Mouse (Mus musculus): ENCODE data around the gene Parg. TPM values are rescaled to one million over a fixed set of nuclear protein-coding genes. Genes with fewer than 3 reads are reported as not detected.
"Not testable (repeated sequence)": the region's sequence is repeated elsewhere in the genome, so short reads cannot be mapped to it uniquely, and the experiment has no call there.

Parg gene
- polyA plus RNA-seq, 1 experiment, result 20.8 TPM

DNA sequence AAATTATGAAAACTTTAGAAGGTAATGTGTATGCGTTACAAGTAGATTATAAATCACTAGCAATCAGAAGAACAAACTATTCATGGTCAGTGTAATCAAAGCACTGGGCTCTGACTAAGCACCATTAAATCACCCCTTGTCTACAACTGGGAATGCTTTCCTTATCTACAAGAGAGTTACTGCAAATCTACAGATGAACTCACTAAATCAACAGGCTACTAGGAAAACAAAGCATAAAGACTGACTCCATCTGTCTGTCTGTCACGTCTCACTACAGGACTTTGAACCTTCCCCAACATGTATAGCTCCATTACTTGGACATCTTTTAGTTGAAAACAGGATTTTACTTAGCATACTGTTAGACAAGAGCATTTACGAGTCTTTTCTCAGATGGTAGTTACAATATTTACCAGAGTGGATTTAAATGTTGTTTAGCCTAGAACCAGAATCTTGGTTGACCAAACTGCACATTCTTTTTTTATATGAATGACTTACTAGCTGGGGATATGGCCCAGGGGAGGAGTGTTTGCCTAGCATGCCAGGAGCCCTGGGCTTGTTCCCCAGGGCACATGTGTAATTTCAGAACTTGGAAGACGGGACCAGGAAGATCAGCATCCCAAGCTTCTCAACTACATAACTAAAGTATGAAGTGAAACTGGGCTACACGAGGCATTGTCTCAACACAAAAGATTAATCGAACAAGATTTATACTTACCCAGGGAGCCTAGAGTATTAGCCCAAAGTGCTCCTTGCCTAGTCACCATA is 10.9 kb upstream of the Parg start:
- TF ChIP-seq POLR2A (IDR thresholded peaks at IDR 0.05; ENCODE audit: borderline replicate concordance, control insufficient read depth, low read depth, low read length) (no peak), CTCF (IDR thresholded peaks at IDR 0.05; ENCODE audit: control insufficient read depth, insufficient read depth, low read length) (no peak)
- Histone ChIP-seq H3K27ac (ENCODE audit: control insufficient read depth, insufficient read depth, low read depth, low read length, poor library complexity) (no peak overlapping the region), H3K4me3 (replicated peaks; ENCODE audit: control insufficient read depth, low read depth, low read length) (no peak overlapping the region), H3K4me1 (ENCODE audit: control insufficient read depth, insufficient read depth, low read length) (no peaks in the 10 kb centered on the region; the same call in 1 of the 2 replicates)
- WGBS, result 88% methylated on average over 6 of the region's 6 CpGs

DNA sequence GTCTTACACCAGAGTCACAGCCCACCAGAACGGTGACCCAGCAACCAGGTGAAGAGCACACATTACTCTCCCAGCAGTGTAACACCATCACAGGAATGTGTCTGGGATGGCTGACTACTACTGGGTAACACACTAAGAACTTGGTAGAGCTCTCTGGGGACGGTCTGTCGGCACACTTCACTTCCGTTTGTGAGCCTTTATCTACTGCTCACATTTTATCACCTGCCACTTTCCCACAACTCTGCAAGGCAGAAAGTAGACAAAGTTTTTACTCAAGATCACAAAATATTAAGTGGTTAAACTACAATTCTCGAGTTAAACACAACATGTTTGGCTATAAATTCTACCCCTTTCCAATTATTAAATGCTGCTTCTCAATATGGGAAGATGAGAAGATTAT is 9.8 kb upstream of the Parg start:
- 75% methylated on average over 5 of the region's 5 CpGs for WGBS
- TF ChIP-seq POLR2A (IDR thresholded peaks at IDR 0.05; ENCODE audit: borderline replicate concordance, control insufficient read depth, low read depth, low read length) (no peak), CTCF (IDR thresholded peaks at IDR 0.05; ENCODE audit: control insufficient read depth, insufficient read depth, low read length) (no peak)
- H3K27ac ChIP-seq (ENCODE audit: control insufficient read depth, insufficient read depth, low read depth, low read length, poor library complexity), result no peak overlapping the region
- no peak overlapping the region for H3K4me3 ChIP-seq (replicated peaks; ENCODE audit: control insufficient read depth, low read depth, low read length)
- H3K4me1 ChIP-seq (ENCODE audit: control insufficient read depth, insufficient read depth, low read length), result no peaks in the 10 kb centered on the region; the same call in 1 of the 2 replicates

GRCm38 (mm10) chr14:32192437-32192836 is 9.3 kb upstream of the Parg start:
- TF ChIP-seq POLR2A (IDR thresholded peaks at IDR 0.05; ENCODE audit: borderline replicate concordance, control insufficient read depth, low read depth, low read length) (no peak), CTCF (IDR thresholded peaks at IDR 0.05; ENCODE audit: control insufficient read depth, insufficient read depth, low read length) (peak; percentile 88)
- 32% methylated on average over 3 of the region's 3 CpGs for WGBS
- Histone ChIP-seq H3K27ac (ENCODE audit: control insufficient read depth, insufficient read depth, low read depth, low read length, poor library complexity) (no peak overlapping the region), H3K4me3 (replicated peaks; ENCODE audit: control insufficient read depth, low read depth, low read length) (no peak overlapping the region), H3K4me1 (ENCODE audit: control insufficient read depth, insufficient read depth, low read length) (no peaks in the 10 kb centered on the region; the same call in 1 of the 2 replicates)

- 61% methylated on average over 5 of the region's 5 CpGs for WGBS
- not testable (repeated sequence) for H3K27ac ChIP-seq (ENCODE audit: control insufficient read depth, insufficient read depth, low read depth, low read length, poor library complexity); H3K4me1 ChIP-seq (ENCODE audit: control insufficient read depth, insufficient read depth, low read length); H3K4me3 ChIP-seq (replicated peaks; ENCODE audit: control insufficient read depth, low read depth, low read length)
These were observed 8.2 kb upstream of the Parg start for GRCm38 (mm10) chr14:32193557-32193956.

DNA sequence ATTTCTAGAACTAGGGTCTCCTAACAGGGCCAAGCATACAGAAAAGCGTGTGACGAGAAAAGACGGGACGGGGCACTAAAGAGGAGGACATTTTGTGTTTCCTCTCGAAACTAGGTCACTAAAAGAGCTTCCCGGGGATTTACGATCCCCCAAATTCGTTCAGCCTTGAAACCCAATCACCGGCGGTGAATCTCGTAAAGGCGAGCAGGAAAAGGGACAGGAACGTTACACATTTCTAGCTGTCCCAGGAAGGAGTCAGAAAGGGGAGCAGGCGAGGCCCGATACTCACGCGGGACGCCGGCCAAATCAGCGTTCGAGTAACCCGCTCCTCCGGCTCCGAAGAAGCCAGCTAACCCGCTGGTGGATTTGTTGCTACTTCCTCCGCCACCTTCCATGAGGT is 395 bp upstream of the Parg start:
- WGBS, result under 1% methylated on average over 26 of the region's 26 CpGs
- peak overlapping the region; percentile 81 for H3K4me3 ChIP-seq (replicated peaks; ENCODE audit: control insufficient read depth, low read depth, low read length)
- TF ChIP-seq CTCF (IDR thresholded peaks at IDR 0.05; ENCODE audit: control insufficient read depth, insufficient read depth, low read length) (no peak), POLR2A (IDR thresholded peaks at IDR 0.05; ENCODE audit: borderline replicate concordance, control insufficient read depth, low read depth, low read length) (no peak)

GRCm38 (mm10) chr14:32226601-32227000 is 24.9 kb downstream of the Parg start:
- Histone ChIP-seq H3K4me1 (ENCODE audit: control insufficient read depth, insufficient read depth, low read length) (no peaks in the 10 kb centered on the region), H3K4me3 (replicated peaks; ENCODE audit: control insufficient read depth, low read depth, low read length) (no peak overlapping the region), H3K27ac (ENCODE audit: control insufficient read depth, insufficient read depth, low read depth, low read length, poor library complexity) (no peak overlapping the region)
- TF ChIP-seq CTCF (IDR thresholded peaks at IDR 0.05; ENCODE audit: control insufficient read depth, insufficient read depth, low read length) (no peak), POLR2A (IDR thresholded peaks at IDR 0.05; ENCODE audit: borderline replicate concordance, control insufficient read depth, low read depth, low read length) (no peak)

More for the DNA sequence above, 395 bp upstream of the Parg start:
- H3K4me1 ChIP-seq (ENCODE audit: control insufficient read depth, insufficient read depth, low read length), result peaks cover 1% of the 10 kb centered on the region; the same call in 1 of the 2 replicates
- H3K27ac ChIP-seq (ENCODE audit: control insufficient read depth, insufficient read depth, low read depth, low read length, poor library complexity), result peak overlapping the region; percentile 39

DNA sequence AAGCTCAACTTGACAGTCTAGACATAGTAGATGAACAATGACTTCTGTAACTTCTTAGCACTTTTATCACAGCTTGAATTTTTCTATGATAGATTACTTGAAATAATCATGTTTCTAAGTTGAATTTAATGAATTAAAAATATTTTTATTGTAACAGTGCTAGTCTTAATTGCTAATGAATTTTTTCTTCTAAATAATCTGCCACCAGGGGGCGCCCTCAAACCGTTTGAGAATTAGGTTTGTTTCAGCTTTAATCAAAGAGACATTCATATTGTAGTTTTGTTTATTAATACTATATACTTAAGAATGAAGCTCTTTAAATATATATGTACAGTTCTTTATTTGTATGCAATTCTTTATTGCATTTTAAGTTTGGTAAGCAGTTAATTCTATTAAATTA is 27.2 kb downstream of the Parg start:
- no peaks in the 10 kb centered on the region for H3K4me1 ChIP-seq (ENCODE audit: control insufficient read depth, insufficient read depth, low read length)
- no peak overlapping the region for H3K4me3 ChIP-seq (replicated peaks; ENCODE audit: control insufficient read depth, low read depth, low read length)
- TF ChIP-seq CTCF (IDR thresholded peaks at IDR 0.05; ENCODE audit: control insufficient read depth, insufficient read depth, low read length) (no peak), POLR2A (IDR thresholded peaks at IDR 0.05; ENCODE audit: borderline replicate concordance, control insufficient read depth, low read depth, low read length) (no peak)
- WGBS, result under 1% methylated on average over 2 of the region's 2 CpGs
- H3K27ac ChIP-seq (ENCODE audit: control insufficient read depth, insufficient read depth, low read depth, low read length, poor library complexity), result no peak overlapping the region

- TF ChIP-seq CTCF (IDR thresholded peaks at IDR 0.05; ENCODE audit: control insufficient read depth, insufficient read depth, low read length) (no peak), POLR2A (IDR thresholded peaks at IDR 0.05; ENCODE audit: borderline replicate concordance, control insufficient read depth, low read depth, low read length) (no peak)
- 84% methylated on average over 4 of the region's 4 CpGs for WGBS
- Histone ChIP-seq H3K27ac (ENCODE audit: control insufficient read depth, insufficient read depth, low read depth, low read length, poor library complexity) (no peak overlapping the region), H3K4me1 (ENCODE audit: control insufficient read depth, insufficient read depth, low read length) (no peaks in the 10 kb centered on the region), H3K4me3 (replicated peaks; ENCODE audit: control insufficient read depth, low read depth, low read length) (no peak overlapping the region)
These were observed 40.7 kb downstream of the Parg start for GRCm38 (mm10) chr14:32242401-32242800.

- H3K4me1 ChIP-seq (ENCODE audit: control insufficient read depth, insufficient read depth, low read length), result no peaks in the 10 kb centered on the region
- 77% methylated on average over 2 of the region's 2 CpGs for WGBS
- no peak overlapping the region for H3K4me3 ChIP-seq (replicated peaks; ENCODE audit: control insufficient read depth, low read depth, low read length)
- H3K27ac ChIP-seq (ENCODE audit: control insufficient read depth, insufficient read depth, low read depth, low read length, poor library complexity), result no peak overlapping the region
- no peak for TF ChIP-seq CTCF (IDR thresholded peaks at IDR 0.05; ENCODE audit: control insufficient read depth, insufficient read depth, low read length)
- no peak for TF ChIP-seq POLR2A (IDR thresholded peaks at IDR 0.05; ENCODE audit: borderline replicate concordance, control insufficient read depth, low read depth, low read length)
These were observed 44.3 kb downstream of the Parg start for GRCm38 (mm10) chr14:32246019-32246418.
